Comparison of ENCODE assay signal across 11 mouse cellular contexts in the genomic region with DNA sequence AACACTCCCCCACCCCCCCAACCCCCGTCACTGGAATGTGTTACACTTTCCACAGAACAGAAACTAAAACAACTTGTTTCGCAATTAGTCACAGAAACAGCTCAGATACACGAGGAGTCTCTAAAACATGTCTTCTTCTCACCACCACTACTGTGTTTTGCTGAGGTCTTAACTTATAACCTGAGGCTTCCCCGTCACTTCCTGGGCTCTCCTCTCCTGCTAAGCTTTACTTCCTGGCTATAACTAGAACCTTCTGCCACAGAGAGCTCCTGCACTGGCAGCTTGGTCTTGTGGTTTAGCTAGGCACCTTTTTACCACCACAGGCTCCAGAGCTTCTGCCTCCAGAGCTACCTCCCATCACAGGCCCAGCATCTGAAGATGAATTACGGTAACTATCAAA. TPM values are rescaled to one million over a fixed set of nuclear protein-coding genes. Genes with fewer than 3 reads are reported as not detected.
DNase-seq lines count a peak whose midpoint lies in the region; ATAC-seq and TF ChIP-seq lines count a peak whose summit lies in the region.
"Had no signal": no experiment of that assay in that cellular context is flagged by ENCODE, and none has a peak within 500 bp of the region (broad histone marks: within the 10 kb centered on the region; RNA-seq: fewer than 3 reads in every experiment).

No protein-coding gene starts in this region.

- H3K9ac ChIP-seq in embryonic facial prominence, embryonic 15.5 days: no peak overlapping the region
- H3K9ac ChIP-seq: limb, embryonic 12.5 days; neural tube, embryonic 12.5 days had no signal

- no peak overlapping the region for H3K4me3 ChIP-seq in embryonic facial prominence, embryonic 15.5 days (replicated peaks)
- H3K4me3 ChIP-seq in embryonic facial prominence, embryonic 10.5 days: no peak overlapping the region
- no peak overlapping the region for H3K4me3 ChIP-seq in embryonic fibroblast, embryonic 13.5 days (ENCODE audit: insufficient read depth, low read length)
- H3K4me3 ChIP-seq: limb, embryonic 12.5 days; neural tube, embryonic 12.5 days had no signal

- 0 out of 2 replicates have a peak, but pooled peaks cover 5% of the 10 kb centered on the region for H3K4me1 ChIP-seq in embryonic facial prominence, embryonic 15.5 days
- H3K4me1 ChIP-seq in embryonic facial prominence, embryonic 10.5 days: peaks cover 4% of the 10 kb centered on the region
- H3K4me1 ChIP-seq in embryonic fibroblast, embryonic 13.5 days (ENCODE audit: control insufficient read depth, insufficient read depth, low read length): peaks cover 27% of the 10 kb centered on the region
- H3K4me1 ChIP-seq: limb, embryonic 12.5 days; neural tube, embryonic 12.5 days had no signal

- no peak for TF ChIP-seq POLR2A in embryonic fibroblast, embryonic 13.5 days (IDR thresholded peaks at IDR 0.05; ENCODE audit: low read depth, low read length)

- no peaks in the 10 kb centered on the region for H3K9me3 ChIP-seq in embryonic facial prominence, embryonic 15.5 days (replicated peaks)
- no peaks in the 10 kb centered on the region for H3K9me3 ChIP-seq in embryonic facial prominence, embryonic 10.5 days
- H3K9me3 ChIP-seq: limb, embryonic 12.5 days; neural tube, embryonic 12.5 days had no signal

- H3K27me3 ChIP-seq in embryonic facial prominence, embryonic 15.5 days: no peaks in the 10 kb centered on the region
- H3K27me3 ChIP-seq in embryonic facial prominence, embryonic 10.5 days (replicated peaks; ENCODE audit: low read depth, poor library complexity, severe bottlenecking): no peaks in the 10 kb centered on the region
- H3K27me3 ChIP-seq: limb, embryonic 12.5 days; neural tube, embryonic 12.5 days had no signal

- 0 out of 2 replicates have a peak overlapping the region, but pooled peaks have one; percentile 17 for H3K27ac ChIP-seq in embryonic facial prominence, embryonic 15.5 days (replicated peaks)
- no peak overlapping the region for H3K27ac ChIP-seq in embryonic facial prominence, embryonic 10.5 days (replicated peaks)
- H3K27ac ChIP-seq in embryonic fibroblast, embryonic 13.5 days (ENCODE audit: insufficient read depth, low read length): peak overlapping the region; percentile 16
- H3K27ac ChIP-seq: limb, embryonic 12.5 days; neural tube, embryonic 12.5 days had no signal

- ATAC-seq in embryonic facial prominence, embryonic 15.5 days (ENCODE audit: insufficient number of reproducible peaks, low FRiP score, low TSS enrichment, low read depth): no peak
- peak; percentile 98 for ATAC-seq in CD4-positive, CD25-positive, alpha-beta regulatory T cell, adult 4 months

- TF ChIP-seq CTCF in embryonic fibroblast, embryonic 13.5 days (IDR thresholded peaks at IDR 0.05; ENCODE audit: borderline replicate concordance, insufficient read depth, low read length): no peak

- DNase-seq in embryonic facial prominence, embryonic 10.5 days (ENCODE audit: low spot score): no peak
- DNase-seq in naive thymus-derived CD4-positive, alpha-beta T cell, adult 2 months (ENCODE audit: low read depth): peak; percentile 89
- no peak for DNase-seq in embryo, embryonic 10 days (ENCODE audit: low spot score)
- no peak for DNase-seq in adrenal gland, postnatal 4 days (ENCODE audit: low spot score in 2 of 2)
- no peak for DNase-seq in kidney, adult 9 months
- DNase-seq: layer of hippocampus, adult 9-11 months had no signal

- WGBS in embryonic facial prominence, embryonic 15.5 days: 71% methylated on average over 5 of the region's 5 CpGs
- WGBS in embryonic facial prominence, embryonic 10.5 days: 90% methylated on average over 5 of the region's 5 CpGs

- H3K4me2 ChIP-seq in embryonic facial prominence, embryonic 15.5 days (replicated peaks): no peak overlapping the region
- H3K4me2 ChIP-seq: limb, embryonic 12.5 days; neural tube, embryonic 12.5 days had no signal

- peaks cover 55% of the 10 kb centered on the region for H3K36me3 ChIP-seq in embryonic facial prominence, embryonic 15.5 days
- peaks cover 93% of the 10 kb centered on the region for H3K36me3 ChIP-seq in embryonic facial prominence, embryonic 10.5 days (replicated peaks)

RNA-seq across cellular contexts. Expression of gene Npc2, which starts 10.4 kb away (rescaled TPM):
- 72.0 and 72.3 TPM in 2 replicates for polyA plus RNA-seq in embryonic facial prominence, embryonic 15.5 days (2015; fragmentation: Nextera tagmentation; extraction: Ambion mirVana)
- polyA plus RNA-seq in embryonic facial prominence, embryonic 10.5 days (2016; fragmentation: Nextera tagmentation; extraction: Ambion mirVana): 62.8 and 64.4 TPM in 2 replicates
- polyA plus RNA-seq in CD4-positive, CD25-positive, alpha-beta regulatory T cell, adult 4 months (2017; shearing (Covaris generic)): 100 to 1,000 TPM; 184 to 230 TPM
- polyA plus RNA-seq in embryonic fibroblast, embryonic 13.5 days (2011; ENCODE audit: insufficient read length, low read depth, missing spikeins): 203 and 205 TPM in 2 replicates
- total RNA-seq in adrenal gland, postnatal 4 days (2021): 10 to 100 TPM; 74.7 to 75.6 TPM

RNA-seq across cellular contexts. Expression of gene Isca2, which starts 10.5 kb away (rescaled TPM):
- 128 and 137 TPM in 2 replicates for polyA plus RNA-seq in embryonic facial prominence, embryonic 15.5 days (2015; fragmentation: Nextera tagmentation; extraction: Ambion mirVana)
- polyA plus RNA-seq in embryonic facial prominence, embryonic 10.5 days (2016; fragmentation: Nextera tagmentation; extraction: Ambion mirVana): 135 and 141 TPM in 2 replicates
- polyA plus RNA-seq in CD4-positive, CD25-positive, alpha-beta regulatory T cell, adult 4 months (2017; shearing (Covaris generic)): 100 to 1,000 TPM; 107 to 156 TPM
- 44.7 and 50.5 TPM in 2 replicates for polyA plus RNA-seq in embryonic fibroblast, embryonic 13.5 days (2011; ENCODE audit: insufficient read length, low read depth, missing spikeins)
- 10 to 100 TPM; 68.3 to 77.9 TPM for total RNA-seq in adrenal gland, postnatal 4 days (2021)
